Mouse (Mus musculus): ENCODE results near the gene Dnase2a.

Gene Dnase2a

DNA sequence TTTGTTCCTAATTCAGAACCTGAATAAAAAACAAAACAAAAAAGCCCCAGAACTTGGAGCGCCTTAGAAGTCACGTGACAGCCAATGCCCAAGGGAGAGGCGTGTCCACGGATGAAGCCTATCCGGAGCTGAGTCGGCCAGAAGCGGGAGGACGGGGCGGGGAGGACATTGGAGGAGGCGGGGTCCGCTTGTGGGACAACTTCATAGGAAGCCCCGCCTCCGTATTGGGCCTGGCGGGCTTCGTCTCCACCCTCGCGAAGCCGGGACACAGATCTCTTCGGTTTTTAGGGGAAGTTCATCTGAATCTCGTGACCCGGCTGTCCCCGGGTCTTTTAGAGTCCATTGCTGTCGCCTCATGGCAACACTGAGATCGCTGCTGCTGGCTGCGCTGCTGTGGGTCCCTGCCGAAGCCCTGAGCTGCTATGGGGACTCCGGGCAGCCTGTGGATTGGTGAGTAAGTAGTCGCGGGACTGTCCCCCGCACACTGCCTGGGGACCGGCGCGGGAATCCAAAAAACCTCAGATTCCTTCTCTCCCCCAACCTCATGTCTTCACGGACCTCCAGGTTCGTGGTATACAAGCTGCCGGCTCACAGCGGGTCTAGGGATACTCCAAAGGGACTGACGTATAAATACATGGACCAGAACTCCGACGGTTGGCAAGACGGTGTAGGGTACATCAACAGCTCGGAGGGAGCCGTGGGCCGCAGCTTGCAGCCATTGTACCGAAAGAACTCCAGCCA lies at the start of gene Dnase2a:
TSS of gene Dnase2a (plus strand) at position 140 of the 741 bp plus-strand sequence.
- peak; percentile 96 to 98 for DNase-seq (ENCODE audit: low spot score in 2 of 2)

DNA sequence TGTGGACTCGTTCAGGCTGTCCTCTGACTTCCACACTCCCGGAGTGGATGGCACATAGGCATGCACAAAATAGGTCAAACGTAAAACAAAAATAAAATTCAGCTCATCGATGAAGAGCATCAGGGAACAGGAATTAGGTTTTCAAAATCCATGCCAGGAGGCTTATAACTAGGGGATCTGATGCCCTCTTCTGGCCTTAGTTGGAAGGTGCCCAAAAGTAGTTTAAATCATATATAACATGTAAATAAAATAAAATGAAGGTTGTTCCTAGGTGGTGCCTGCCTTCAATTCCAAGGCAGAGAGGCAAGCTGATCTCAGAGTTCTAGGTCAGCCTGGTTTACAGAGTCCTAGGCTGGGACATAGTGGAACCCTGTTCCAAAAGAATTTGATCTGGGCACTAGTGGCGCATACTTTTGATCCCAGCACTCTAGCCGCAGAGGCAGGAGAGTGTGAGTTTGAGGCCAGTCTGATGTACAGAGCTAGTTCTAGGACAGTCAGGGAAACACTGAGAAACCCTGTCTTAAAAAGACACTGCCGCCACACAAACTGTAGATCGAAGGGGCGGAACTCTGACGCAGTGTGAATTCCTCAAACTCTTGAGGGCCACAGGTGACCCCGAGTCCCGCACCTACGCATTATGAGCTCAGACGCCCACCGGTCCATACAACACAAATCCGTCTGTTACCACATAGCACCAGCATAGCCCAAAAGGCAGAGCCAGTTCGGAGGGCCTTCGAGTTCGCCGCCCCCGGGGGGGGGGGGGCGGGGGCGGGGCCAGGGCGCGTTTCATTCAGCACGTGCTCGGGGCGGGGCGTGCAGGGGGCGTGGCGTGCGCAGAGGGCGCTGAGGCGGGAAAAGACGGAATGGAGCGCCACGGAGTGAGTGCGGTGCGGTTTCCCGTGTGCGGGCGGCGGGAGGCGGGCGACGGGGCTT lies 36.7 kb upstream of the Dnase2a start, which contains the start of gene Syce2:
TSS of gene Syce2 (plus strand) at position 736 of the 933 bp plus-strand sequence.
- peak; percentile 89 to 94 for DNase-seq (ENCODE audit: low spot score in 2 of 2)

DNA sequence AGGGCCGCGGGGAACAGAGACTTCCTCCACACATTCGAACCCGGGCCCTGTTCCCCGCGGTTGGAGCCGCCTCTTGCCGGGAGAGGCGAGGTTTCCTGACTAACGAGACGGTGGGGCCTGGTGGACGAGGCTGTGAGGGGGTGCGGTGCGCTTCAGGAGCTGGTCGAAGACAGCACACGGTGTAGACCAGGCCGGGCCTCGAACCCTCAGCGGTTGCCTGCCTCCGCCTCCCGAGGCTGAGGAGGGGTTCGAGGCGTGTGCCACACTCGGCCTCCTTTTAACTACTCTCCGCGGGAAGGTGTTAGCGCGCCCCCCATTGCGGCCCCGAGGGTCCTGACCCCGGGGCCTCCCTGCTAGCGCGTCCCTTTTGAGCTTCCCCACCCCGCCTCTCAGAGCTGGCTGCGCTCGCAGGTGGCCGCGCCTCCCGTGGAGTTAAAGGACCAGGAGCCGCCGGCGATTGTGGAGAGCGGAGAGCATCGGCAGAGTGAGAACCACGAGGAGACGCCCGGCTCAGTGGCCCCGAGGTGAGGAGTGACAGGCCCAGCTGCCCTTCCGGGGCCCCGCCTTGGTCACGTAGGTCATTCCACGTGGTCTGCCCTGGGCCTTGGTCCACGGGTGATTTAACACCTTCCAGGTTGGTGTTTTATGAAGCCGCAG lies 35.9 kb upstream of the Dnase2a start:
- DNase-seq (ENCODE audit: low spot score in 2 of 2) = peak; percentile 51 to 81

DNA sequence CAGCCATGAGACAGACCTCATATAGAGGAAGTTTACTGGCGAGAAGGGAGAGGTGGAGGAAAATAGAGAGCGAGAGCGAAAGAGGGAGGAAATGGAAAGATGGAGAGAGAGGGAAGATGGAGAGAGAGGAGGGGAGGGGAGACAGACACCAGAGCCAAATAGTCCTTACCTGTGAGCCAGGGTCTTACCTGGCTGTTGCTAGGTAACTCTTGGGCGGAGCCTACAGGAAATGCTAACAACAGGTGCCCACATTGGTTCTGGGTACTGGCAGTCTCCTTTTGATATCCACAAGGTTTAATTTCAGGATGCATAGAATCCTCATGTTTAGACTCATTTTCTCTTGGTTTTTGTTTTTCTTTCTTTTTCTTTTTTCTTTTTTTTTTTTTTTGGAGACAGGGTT lies 35.3 kb upstream of the Dnase2a start:
- no peak for DNase-seq (ENCODE audit: low spot score in 2 of 2)

DNA sequence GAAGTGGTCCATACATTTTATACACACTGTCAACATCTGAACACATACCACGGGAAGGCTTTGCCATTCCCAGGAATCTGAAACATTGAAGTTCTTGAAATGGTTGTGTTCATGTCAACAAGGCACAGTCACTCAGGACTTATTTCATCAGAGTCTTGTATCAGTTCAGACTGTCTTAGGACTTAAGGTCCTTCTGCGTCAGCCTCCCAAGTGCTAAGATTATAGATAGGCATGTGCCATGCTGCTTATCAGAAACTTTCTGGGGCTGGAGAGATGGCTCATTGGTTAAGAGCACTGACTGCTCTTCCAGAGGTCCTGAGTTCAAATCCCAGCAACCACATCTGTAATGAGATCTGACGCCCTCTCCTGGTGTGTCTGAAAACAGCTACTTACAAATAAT lies 34.0 kb upstream of the Dnase2a start:
- DNase-seq (ENCODE audit: low spot score in 2 of 2) = no peak

DNA sequence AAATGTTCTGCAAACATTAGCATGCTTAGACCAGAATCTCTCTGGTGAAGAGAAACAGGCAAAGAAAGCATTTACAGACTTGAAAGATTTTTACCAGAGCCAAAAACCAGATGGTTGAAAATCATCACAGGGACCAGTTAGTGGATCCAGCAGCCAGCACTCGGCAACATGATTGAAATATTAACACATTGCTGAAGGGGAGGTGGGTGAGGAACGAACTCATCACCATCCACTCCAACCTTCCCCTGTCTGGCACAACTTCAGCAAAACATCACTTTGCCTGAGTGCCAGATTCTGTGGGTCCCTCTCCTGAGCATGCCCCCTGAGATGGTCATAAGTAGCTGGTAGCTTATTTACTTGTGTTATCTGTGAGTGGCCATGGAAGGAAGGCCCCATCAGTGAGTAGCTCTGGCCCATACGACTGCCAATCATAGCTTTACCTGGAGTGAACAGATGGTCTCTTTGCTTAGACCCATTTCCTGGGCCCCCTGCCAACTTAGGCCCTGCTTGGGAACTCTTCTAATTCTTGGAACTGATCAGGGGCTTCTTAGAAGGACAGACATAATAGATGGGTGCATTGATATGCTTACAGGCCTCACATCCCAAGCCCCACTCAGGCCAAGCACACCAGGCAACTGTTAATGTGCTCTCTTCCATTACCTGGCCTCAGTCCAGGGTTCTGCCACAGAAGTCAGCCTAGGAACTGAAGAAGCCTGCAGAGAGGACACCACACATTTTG lies 30.9 kb upstream of the Dnase2a start:
- no peak for DNase-seq (ENCODE audit: low spot score in 2 of 2)

DNA sequence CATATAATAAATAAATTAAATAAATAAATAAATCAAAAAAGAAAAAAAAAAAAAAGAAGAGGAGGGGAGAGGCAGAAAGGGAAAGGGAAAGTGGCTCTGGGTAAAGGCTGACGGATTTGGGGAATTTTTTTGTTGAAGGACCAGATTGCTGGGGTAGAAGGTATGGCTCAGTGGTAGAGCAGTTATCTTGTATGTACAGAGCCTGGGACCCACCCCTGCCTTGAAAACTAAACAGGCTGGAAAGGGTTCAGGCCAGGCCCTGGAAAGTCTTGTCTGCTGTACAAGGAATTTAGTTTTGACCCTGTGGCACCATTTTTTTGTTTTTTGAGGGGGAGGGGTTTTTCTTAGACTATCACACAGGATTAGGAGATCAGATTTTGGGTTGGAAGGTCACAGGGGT lies 29.4 kb upstream of the Dnase2a start:
- DNase-seq (ENCODE audit: low spot score in 2 of 2) = no peak

DNA sequence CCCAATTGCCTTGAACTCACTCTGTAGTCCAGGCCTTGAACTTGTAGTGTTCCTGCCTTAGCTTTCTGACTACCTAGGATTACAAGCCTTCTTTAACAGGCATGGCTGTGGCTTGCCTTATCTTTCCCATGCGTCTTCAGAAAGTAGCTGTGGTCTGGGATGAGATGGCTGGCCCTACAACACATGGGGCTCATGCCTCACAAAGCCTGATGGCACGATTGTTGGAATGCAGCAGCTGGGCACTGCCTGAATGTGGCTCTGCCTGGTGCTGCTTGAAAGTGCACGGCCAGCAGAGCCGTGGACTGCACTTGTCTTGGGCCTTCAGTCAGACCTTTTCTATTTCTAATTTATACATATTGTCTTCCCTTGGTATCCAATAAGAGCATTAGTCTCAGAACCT lies 23.6 kb upstream of the Dnase2a start:
- DNase-seq (ENCODE audit: low spot score in 2 of 2) = no peak

DNA sequence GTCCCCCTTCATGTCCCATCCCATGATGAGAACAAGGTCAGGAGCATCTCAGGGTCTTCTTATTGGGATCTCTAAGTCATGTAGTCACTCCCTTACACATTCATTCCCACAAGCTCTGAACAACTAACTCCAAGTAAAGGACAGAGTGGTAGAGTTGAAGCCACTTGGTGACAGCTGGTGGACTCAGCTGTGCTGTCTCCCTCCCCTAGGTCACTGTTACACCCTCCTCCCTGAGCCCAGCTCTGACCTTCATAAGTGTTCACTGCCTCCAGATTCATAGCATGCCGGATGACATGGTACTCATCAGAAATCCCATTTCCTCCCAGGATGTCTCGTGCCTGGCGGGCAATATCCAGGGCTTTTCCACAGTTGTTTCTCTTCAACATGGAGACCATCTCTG lies 20.1 kb upstream of the Dnase2a start:
- no peak for DNase-seq (ENCODE audit: low spot score in 2 of 2)

DNA sequence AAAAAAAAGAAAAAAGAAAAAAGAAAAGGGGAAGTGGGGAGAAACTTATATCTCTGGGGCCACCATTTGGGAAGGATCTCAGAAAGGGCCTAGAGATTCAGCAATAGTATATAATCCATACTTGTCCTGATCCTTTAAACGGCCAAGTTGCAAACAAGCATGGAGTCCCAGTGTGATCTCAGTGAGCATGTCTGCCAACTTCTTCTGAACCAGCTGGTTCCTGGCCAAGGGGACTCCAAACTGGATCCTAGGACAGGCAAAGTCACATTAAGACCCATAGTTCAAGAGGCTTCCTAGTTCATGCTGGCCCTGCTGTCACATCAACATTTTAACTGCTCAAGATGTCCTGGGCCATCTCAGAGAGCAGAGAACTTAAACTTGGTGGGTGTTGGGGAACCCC lies 19.2 kb upstream of the Dnase2a start:
- no peak for DNase-seq (ENCODE audit: low spot score in 2 of 2)

DNA sequence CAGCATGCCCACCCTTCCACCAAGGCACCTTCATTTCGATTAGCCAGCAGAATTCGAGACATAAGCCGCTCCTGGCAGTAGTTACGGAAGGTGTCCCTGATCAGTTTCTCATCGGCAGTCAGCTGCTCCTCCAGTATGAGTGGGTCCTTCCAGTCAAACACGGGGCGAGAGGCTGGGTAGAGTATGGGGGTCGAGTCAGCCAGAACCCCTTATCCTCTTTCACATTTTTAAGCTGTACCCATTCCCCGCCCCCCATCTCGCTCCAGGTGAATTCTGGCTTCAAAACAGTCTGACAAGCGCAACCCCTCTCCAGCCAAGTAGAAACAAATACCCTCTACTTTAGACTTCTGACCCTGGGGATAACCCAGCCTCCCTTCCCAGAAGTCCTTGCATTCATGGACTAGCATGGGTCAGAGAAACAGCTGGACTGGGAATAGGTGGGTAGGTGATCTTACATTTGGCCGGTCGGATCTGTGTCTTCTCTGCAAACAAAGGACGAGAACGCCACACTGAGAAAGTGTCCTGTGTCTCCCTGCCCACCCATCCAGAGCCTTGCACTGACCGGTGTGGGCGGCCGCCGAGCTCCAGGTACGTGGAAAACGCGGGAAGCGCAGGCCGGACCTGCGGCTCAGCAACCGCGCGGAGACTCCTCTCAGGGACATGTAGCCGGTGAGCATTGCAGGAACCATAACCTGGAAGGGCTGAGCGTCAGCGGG lies 15.2 kb upstream of the Dnase2a start:
- no peak for DNase-seq (ENCODE audit: low spot score in 2 of 2)

DNA sequence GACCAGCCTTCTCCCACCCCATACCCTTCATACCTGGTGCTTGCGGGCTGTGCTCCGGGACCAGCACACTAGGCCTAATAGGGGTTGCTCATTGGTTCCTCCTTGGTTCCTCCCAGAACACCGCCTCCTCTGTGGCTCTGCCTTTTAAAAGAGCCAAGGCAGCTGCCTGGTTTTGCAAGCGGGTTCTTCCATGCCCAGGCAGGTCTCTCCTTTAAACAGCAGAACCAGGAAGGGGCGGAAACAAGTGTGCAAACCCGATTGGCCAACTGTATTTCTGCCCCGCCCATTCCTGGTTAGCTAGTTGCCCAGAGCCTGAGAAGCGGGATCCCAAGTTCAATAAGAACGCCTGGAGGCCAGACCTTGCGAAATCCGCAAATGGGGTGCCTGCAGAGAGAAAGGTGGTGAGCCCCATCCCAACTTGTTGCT lies 14.6 kb upstream of the Dnase2a start, which contains the start of gene Gcdh:
TSS of gene Gcdh (minus strand) at position 213 of the 426 bp plus-strand sequence.
- DNase-seq (ENCODE audit: low spot score in 2 of 2) = peak; percentile 90 to 91

DNA sequence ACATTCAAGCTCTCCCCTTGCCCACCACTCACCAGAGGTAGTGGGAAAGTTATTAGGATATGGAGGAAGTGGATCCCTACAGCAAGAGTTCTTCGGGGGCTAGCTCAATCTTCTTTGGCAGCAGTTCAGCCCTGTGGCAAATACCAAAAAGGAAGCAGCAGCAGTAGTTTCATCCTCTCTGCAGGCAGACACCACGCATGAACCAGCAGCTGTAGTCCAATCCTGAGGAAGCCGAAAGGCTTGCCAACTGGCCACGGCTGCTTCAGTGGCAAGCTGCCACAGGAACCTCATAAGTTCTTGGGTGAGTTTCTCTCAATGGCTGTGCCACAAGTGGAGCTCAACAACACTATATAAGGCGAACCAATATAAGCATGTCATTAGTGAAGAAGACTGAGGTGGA lies 12.4 kb upstream of the Dnase2a start:
- no peak for DNase-seq (ENCODE audit: low spot score in 2 of 2)

DNA sequence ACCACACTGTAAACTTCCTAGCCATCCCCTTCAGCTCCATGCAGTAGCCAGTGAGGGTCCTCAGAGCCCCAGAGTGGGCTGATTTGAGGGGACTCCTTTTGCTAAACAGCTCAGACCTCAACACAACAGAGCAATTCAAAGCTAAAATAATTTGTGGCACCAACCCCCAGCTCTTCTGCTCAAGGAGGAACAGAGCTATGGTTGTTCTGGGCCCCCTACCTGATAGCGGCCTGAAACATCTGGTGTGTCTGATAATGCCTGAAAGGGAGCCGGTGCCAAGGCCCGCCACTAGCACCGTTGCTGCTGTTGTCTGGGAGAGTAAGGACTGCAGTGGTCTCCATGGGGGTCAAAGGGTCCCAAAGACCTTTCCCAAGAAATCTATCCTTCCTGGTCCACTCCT lies 7.3 kb upstream of the Dnase2a start:
- DNase-seq (ENCODE audit: low spot score in 2 of 2) = peak; percentile 81 to 83

DNA sequence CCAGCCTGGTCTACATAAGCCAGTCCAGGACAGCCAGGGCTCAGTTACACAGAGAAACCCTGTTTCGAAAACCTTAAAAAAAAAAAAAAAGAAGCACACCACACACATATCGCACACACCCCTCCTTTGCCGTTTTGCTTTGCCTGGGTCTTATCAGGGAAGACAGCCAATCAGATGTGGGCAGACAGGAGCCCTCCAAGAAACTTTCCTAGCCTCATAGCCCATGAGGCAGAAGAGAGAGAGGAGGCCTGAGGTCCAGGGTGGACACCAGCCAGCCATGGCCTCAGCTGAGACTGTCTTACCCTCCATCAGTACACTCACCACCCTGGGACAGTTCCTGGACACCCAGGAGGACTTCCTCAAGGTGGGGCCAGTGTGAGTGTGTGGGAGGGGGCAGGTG lies 6.6 kb upstream of the Dnase2a start, which contains the start of gene Klf1:
TSS of gene Klf1 (plus strand) at position 177 of the 400 bp plus-strand sequence.
- peak; percentile 74 to 82 for DNase-seq (ENCODE audit: low spot score in 2 of 2)

DNA sequence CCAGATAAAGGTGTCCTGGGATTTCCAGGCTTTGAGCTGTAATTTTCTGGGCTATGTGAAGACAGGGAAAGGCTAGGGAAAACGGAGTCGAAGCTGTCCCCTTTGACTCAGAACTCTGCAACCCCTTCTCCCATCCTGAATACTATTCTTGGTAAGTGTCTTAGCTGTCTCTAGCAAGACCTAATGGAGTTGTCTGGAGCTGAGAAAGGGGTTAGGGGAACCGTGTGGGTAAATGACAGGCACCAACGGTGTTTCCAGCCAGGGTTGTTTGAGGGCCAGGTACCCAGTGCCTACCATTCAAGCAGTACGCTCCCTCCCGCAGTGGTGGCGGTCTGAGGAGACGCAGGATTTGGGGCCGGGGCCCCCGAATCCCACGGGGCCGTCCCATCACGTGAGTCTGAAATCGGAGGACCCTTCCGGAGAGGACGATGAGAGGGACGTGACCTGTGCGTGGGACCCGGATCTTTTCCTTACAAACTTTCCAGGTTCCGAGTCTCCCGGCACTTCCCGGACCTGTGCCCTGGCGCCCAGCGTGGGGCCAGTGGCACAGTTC lies 5.9 kb upstream of the Dnase2a start:
- peak in 1 of 2 experiments; percentile 79 for DNase-seq (ENCODE audit: low spot score in 2 of 2)

DNA sequence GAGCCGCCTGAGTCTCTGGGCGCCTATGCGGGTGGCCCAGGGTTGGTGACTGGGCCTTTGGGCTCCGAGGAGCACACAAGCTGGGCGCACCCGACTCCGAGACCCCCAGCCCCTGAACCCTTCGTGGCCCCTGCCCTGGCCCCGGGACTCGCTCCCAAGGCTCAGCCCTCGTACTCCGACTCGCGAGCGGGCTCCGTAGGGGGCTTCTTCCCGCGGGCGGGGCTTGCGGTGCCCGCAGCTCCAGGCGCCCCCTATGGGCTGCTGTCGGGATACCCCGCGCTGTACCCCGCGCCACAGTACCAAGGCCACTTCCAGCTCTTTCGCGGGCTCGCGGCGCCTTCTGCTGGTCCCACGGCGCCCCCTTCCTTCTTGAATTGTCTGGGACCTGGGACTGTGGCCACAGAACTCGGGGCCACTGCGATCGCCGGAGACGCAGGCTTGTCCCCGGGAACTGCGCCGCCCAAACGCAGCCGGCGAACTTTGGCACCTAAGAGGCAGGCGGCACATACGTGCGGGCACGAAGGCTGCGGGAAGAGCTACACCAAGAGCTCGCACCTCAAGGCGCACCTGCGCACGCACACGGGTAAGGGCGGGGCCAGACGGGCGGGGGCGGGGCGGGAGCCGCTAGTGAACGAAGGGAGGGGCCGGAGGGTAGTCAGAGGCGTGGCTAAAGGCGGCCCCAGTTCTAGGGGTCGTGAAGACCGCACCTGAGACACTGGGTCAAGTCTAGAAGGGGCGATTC lies 5.3 kb upstream of the Dnase2a start:
- DNase-seq (ENCODE audit: low spot score in 2 of 2) = peak; percentile 95 to 99

DNA sequence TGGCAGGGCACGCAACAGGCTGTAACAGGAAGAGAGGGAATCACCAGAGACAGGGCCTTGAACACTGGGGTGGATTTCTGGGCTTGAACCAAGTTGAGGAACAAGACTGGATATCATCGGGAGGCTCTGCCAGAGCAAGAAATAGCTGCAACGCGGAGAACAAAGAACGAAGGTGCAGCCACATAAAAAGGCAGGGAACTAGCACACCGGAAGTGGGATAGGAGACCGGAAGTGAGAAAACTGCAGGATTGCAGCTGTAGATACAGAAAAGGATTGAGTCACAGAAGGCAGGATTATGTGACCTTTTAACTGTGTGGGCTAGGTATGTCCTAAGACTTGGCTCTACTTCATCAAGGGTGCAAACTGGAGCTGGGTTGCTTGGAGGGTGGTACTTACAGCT lies 4.0 kb upstream of the Dnase2a start:
- DNase-seq (ENCODE audit: low spot score in 2 of 2) = peak in 1 of 2 experiments; percentile 12

DNA sequence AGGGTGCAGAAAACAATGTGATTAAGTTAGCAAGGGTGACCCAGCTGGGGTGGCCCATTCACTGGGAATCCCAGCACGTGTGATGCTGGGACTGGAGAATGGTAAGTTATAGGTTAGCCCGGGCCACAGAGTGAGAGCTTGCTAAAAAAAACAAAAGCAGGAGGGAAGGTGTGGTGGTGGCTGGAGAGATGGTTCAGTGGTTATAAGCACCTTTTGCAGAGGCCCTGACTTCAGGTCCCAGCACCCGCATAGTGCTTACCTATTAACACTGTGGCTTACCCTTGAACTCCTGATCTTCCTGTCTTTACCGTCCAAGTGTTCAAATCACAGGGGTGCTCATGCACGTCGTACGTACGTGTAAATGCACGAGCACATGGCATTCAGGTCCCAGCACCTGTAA lies 1.3 kb upstream of the Dnase2a start:
- DNase-seq (ENCODE audit: low spot score in 2 of 2) = peak in 1 of 2 experiments; percentile 18

DNA sequence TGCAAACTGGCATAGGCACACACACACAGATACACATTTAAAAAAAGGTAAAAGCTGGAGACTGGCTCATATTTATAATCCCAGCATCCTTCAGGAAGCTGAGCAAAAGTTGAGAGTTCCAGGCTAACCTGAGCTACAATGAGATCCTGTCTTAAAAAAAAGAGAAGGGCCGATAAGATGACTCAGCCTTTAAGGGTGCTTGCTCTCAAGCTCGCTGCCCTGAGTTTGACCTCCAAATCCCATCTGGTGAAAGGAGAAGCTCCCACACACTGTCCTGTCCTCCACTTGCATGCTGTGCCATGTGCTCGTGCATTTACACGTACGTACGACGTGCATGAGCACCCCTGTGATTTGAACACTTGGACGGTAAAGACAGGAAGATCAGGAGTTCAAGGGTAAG lies 867 bp upstream of the Dnase2a start:
- DNase-seq (ENCODE audit: low spot score in 2 of 2) = peak in 1 of 2 experiments; percentile 15
